Mouse (Mus musculus): ENCODE results near the gene Hpn. TPM values are rescaled to one million over a fixed set of nuclear protein-coding genes. Genes with fewer than 3 reads are reported as not detected.

The Hpn gene
- polyA plus RNA-seq, 1 experiment from 2014 or later, result 1.2 TPM

DNA sequence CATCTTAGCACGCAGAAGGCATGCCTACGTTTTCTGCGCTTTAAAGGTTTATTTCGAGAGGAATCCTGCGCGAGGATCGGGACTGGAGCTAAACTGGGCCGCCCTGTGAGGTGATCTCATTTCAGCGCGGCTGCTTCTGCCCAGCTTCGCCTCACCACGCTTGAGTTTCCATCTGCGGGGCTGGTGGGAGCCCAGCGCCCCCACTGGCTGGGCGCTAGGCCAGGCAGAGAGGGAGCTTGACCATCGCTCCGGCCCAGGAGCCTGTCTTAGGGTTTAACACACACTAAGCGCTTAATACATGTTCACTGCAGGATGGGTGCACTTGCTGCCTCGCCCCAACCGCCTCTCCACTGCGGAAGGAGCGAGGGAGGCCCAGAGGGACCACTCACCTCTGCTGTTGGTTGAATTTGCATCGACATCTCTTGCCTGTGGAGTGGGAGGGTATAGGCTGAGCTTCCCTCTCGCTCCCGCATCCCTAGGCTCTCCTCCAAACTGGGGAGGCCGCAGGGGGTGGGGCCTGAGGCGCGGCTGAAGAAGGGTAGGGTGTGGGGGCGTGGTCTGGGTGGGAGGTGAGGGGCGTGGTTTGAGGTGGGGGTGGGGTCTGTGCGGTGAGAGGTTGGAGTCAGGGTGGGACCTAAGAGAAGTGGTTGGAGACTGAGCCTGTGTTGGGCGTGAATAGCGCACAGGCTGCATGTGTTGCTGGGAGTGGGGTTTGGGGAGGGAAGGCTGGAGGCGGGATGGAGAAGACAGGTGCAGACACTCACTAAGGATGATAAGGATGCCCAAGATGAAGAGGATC is 62.3 kb downstream of the Hpn start:
- Histone ChIP-seq H3K27me3 (ENCODE audit: control insufficient read depth, insufficient read depth, low read length) (peaks cover 53% of the 10 kb centered on the region), H3K4me1 (ENCODE audit: control insufficient read depth, insufficient read depth, low read length) (peaks cover 32% of the 10 kb centered on the region), H3K9me3 (ENCODE audit: control insufficient read depth, low read length) (no peaks in the 10 kb centered on the region), H3K36me3 (ENCODE audit: control insufficient read depth, insufficient read depth, low read length) (no peaks in the 10 kb centered on the region), H3K4me3 (ENCODE audit: low read depth, low read length) (no peak overlapping the region), H3K4me2 (peak overlapping the region; percentile 15), H3K27ac (ENCODE audit: low read depth, low read length) (no peak overlapping the region), H3K9ac (ENCODE audit: low read length) (no peak overlapping the region; the same call in 1 of the 2 replicates)
- WGBS, result 1% methylated on average over 34 of the region's 34 CpGs
- ATAC-seq (ENCODE audit: low FRiP score), result peak; percentile 13
- DNase-seq (ENCODE audit: low spot score, missing footprints), result no peak

DNA sequence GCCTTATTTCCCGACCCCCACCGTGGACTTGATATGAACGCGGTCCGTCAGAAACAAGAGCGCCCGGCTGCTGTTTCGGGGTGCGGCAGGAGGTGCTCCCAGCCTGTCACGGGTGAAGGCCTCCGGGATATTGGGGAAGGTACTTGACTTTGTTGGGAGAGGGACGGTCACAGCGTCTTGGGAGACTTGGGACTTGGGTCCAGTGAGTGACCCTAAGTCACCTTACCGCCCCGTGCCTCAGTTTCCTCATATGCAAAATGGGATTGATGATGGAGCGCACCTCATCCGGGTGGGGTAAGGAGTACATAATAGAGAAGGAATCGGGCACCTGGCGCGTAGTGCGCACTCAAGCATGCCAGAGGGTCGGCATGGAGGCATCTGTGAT is 62.8 kb downstream of the Hpn start:
- peaks cover 53% of the 10 kb centered on the region for H3K27me3 ChIP-seq (ENCODE audit: control insufficient read depth, insufficient read depth, low read length)
- peak overlapping the region; percentile 15 for H3K4me2 ChIP-seq
- ATAC-seq (ENCODE audit: low FRiP score) (no peak), DNase-seq (ENCODE audit: low spot score, missing footprints) (no peak)
- 3% methylated on average over 22 of the region's 22 CpGs for WGBS
- H3K36me3 ChIP-seq (ENCODE audit: control insufficient read depth, insufficient read depth, low read length), result no peaks in the 10 kb centered on the region
- no peak overlapping the region for H3K4me3 ChIP-seq (ENCODE audit: low read depth, low read length)
- no peak overlapping the region for H3K27ac ChIP-seq (ENCODE audit: low read depth, low read length)
- H3K9ac ChIP-seq (ENCODE audit: low read length), result no peak overlapping the region
- no peaks in the 10 kb centered on the region for H3K9me3 ChIP-seq (ENCODE audit: control insufficient read depth, low read length)
- peaks cover 32% of the 10 kb centered on the region for H3K4me1 ChIP-seq (ENCODE audit: control insufficient read depth, insufficient read depth, low read length)

DNA sequence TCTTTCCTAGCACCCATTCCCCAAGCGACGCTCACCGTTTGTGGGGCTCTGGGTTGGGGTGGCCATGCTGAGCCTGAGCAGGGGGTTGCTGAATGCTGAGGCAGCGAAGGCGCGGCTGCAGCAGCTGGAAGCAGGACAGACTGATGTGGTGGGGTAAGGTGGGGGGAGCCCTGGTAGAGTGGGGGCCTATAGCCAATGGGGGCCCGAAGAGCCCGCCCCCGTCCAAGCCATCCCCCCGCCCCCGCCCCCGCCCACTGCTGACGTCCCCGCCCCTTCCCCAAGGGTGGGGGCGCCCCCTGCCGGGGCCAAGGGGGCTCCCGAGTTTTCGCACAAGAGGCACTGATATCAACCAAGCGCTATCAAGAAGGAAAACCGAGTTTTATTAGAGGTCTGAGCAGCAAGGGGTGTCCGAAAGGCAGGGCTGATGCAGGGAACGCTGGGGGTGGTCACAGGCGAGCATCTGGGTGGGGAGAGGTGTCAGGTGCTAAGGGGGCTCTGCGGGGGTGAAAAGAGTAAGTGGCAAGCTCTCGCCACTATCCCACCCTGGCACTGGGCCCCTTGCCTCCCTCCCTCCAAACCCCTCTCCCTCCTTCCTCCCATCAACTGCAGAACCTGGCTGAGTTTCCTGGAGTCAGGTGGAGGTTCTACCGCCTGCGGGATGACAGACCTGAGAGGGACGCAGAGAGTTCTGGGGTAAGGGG is 63.6 kb downstream of the Hpn start, which contains the start of gene Fxyd7:
Fxyd7 (minus strand) TSS at position 147 of the 701 bp plus-strand sequence.
- Histone ChIP-seq H3K4me1 (ENCODE audit: control insufficient read depth, insufficient read depth, low read length) (peaks cover 32% of the 10 kb centered on the region), H3K27ac (ENCODE audit: low read depth, low read length) (no peak within 1 kb of the TSS), H3K9me3 (ENCODE audit: control insufficient read depth, low read length) (no peaks in the 10 kb centered on the region), H3K36me3 (ENCODE audit: control insufficient read depth, insufficient read depth, low read length) (no peaks in the 10 kb centered on the region), H3K9ac (ENCODE audit: low read length) (no peak within 1 kb of the TSS; the same call in 1 of the 2 replicates), H3K4me2 (peak within 1 kb of the TSS; percentile 36), H3K27me3 (ENCODE audit: control insufficient read depth, insufficient read depth, low read length) (peaks cover 53% of the 10 kb centered on the region), H3K4me3 (ENCODE audit: low read depth, low read length) (peak within 1 kb of the TSS; percentile 11)
- ATAC-seq (ENCODE audit: low FRiP score), result no peak
- WGBS, result 1% methylated on average over 26 of the region's 28 CpGs
- DNase-seq (ENCODE audit: low spot score, missing footprints), result no peak

DNA sequence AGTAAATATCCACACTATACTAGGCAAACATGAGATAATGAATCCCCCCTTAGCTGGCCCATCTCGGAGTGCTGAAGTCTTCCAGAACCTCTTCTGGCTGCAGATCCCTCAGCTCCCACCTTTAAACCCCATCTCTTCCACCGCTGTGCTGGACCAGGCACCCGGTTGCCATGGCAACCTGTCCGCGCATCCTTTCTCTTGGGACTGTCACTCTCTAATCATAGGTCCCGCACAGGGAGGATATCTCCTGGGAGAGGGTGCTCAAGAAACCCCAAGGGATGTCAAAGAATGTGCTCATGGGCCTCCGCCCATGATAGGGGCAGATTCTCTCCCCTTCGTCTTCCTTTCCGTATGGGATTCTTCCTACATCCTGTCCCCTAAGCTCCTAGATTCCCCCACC is 64.2 kb downstream of the Hpn start:
- no peak overlapping the region for H3K27ac ChIP-seq (ENCODE audit: low read depth, low read length)
- 2% methylated on average over 9 of the region's 9 CpGs for WGBS
- H3K4me2 ChIP-seq, result peak overlapping the region; percentile 5
- 0 out of 2 replicates have a peak, but pooled peaks have one; percentile 18 for ATAC-seq (ENCODE audit: low FRiP score)
- peak overlapping the region; percentile 2 for H3K4me3 ChIP-seq (ENCODE audit: low read depth, low read length)
- H3K36me3 ChIP-seq (ENCODE audit: control insufficient read depth, insufficient read depth, low read length), result no peaks in the 10 kb centered on the region
- H3K27me3 ChIP-seq (ENCODE audit: control insufficient read depth, insufficient read depth, low read length), result peaks cover 53% of the 10 kb centered on the region
- DNase-seq (ENCODE audit: low spot score, missing footprints), result no peak
- no peaks in the 10 kb centered on the region for H3K9me3 ChIP-seq (ENCODE audit: control insufficient read depth, low read length)
- peaks cover 32% of the 10 kb centered on the region for H3K4me1 ChIP-seq (ENCODE audit: control insufficient read depth, insufficient read depth, low read length)
- H3K9ac ChIP-seq (ENCODE audit: low read length), result no peak overlapping the region

DNA sequence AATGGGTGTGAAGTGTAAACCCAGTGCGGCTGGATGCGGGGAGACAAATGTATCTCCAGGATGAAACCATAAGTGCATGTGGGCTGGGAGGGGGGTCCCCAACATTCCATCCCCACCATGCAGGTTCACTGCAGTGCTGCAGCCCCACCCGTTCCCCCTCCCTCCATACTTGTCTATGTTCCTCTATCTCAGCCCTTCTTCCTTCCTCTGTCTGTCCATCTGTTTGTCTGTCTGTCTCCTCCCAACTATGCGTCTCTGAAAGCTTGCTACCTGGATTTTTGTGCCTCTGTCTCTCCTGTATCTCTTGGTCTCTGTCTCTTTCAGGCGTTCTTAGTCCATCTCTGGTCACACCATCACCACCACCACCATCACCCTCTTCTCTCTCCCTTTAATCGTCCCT is 64.6 kb downstream of the Hpn start:
- H3K27ac ChIP-seq (ENCODE audit: low read depth, low read length), result no peak overlapping the region
- no peak overlapping the region; the same call in 1 of the 2 replicates for H3K9ac ChIP-seq (ENCODE audit: low read length)

DNA sequence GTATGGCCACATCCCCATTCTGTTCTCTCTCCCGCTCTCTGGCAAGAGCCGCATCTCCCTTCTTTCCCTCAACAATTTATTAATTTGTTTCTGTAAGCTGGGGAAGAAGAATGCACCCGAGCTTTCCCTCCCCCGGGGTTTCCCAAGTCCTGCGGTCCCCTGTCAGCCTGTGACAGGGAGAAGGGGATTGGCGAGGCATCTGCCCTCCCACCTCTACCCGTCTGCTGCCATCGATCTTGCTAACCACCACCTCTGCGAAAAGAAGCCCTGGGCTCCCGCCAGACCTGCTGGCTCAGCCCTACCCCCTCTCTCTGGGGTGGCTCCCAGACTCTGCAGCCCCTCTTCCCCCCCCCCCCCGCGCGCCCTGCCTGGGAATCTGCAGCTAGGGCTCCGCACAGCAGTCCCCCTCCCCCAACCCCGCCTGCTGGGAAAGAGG is 65.2 kb downstream of the Hpn start:
- Histone ChIP-seq H3K4me2 (peak overlapping the region; percentile 36), H3K27me3 (ENCODE audit: control insufficient read depth, insufficient read depth, low read length) (peaks cover 53% of the 10 kb centered on the region), H3K36me3 (ENCODE audit: control insufficient read depth, insufficient read depth, low read length) (no peaks in the 10 kb centered on the region), H3K9me3 (ENCODE audit: control insufficient read depth, low read length) (no peaks in the 10 kb centered on the region), H3K4me3 (ENCODE audit: low read depth, low read length) (peak overlapping the region; percentile 11; the same call in 1 of the 2 replicates), H3K4me1 (ENCODE audit: control insufficient read depth, insufficient read depth, low read length) (peaks cover 29% of the 10 kb centered on the region), H3K9ac (ENCODE audit: low read length) (peak overlapping the region; percentile 9; the same call in 1 of the 2 replicates), H3K27ac (ENCODE audit: low read depth, low read length) (no peak overlapping the region)
- WGBS, result 2% methylated on average over 14 of the region's 15 CpGs
- ATAC-seq (ENCODE audit: low FRiP score) (peak; percentile 53), DNase-seq (ENCODE audit: low spot score, missing footprints) (no peak)

More for the DNA sequence above, 64.6 kb downstream of the Hpn start:
- 6% methylated on average over 6 of the region's 6 CpGs for WGBS
- ATAC-seq (ENCODE audit: low FRiP score) (no peak), DNase-seq (ENCODE audit: low spot score, missing footprints) (no peak)
- peak overlapping the region; percentile 36 for H3K4me2 ChIP-seq
- peaks cover 31% of the 10 kb centered on the region for H3K4me1 ChIP-seq (ENCODE audit: control insufficient read depth, insufficient read depth, low read length)
- H3K27me3 ChIP-seq (ENCODE audit: control insufficient read depth, insufficient read depth, low read length), result peaks cover 53% of the 10 kb centered on the region
- H3K36me3 ChIP-seq (ENCODE audit: control insufficient read depth, insufficient read depth, low read length), result no peaks in the 10 kb centered on the region
- H3K9me3 ChIP-seq (ENCODE audit: control insufficient read depth, low read length), result no peaks in the 10 kb centered on the region
- peak overlapping the region; percentile 11 for H3K4me3 ChIP-seq (ENCODE audit: low read depth, low read length)

DNA sequence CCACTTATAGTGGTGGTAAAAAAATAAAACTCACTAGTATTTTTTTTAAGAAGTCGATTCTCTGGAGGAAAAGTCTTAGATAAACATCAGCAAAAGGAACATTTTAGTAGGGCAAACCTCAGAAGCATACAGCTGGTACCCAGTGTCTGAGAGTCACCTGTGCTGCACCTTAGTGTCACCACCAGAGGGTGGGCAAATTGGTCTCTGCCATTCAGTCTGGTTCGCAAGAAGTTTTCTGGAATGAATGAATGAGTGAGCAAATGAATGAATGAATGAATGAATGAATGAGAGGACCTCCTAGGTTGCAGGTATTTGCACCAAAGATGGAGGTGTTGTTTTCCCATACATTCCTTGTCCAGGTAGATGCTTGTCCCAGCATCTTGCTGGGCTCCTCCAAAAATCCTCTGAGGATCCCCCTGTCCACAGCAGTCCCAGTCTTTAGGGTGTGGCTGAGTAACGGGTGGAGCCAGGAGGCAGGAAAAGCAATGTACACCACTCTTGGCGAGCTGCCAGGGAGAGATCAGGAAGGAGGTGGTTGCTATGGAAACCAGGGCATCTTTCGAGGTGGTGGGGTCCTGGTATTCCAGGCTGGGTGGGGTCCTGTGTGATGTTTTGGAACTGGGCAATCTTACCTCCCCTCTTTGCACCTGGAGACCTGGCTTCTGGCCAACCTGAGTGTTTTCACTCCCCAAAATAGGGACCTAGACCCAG is 65.8 kb downstream of the Hpn start:
- Histone ChIP-seq H3K4me2 (peak overlapping the region; percentile 36; the same call in 1 of the 2 replicates), H3K36me3 (ENCODE audit: control insufficient read depth, insufficient read depth, low read length) (no peaks in the 10 kb centered on the region), H3K9ac (ENCODE audit: low read length) (no peak overlapping the region), H3K27ac (ENCODE audit: low read depth, low read length) (no peak overlapping the region), H3K9me3 (ENCODE audit: control insufficient read depth, low read length) (no peaks in the 10 kb centered on the region), H3K27me3 (ENCODE audit: control insufficient read depth, insufficient read depth, low read length) (peaks cover 50% of the 10 kb centered on the region), H3K4me1 (ENCODE audit: control insufficient read depth, insufficient read depth, low read length) (peaks cover 29% of the 10 kb centered on the region), H3K4me3 (ENCODE audit: low read depth, low read length) (no peak overlapping the region)
- no peak for DNase-seq (ENCODE audit: low spot score, missing footprints)
- ATAC-seq (ENCODE audit: low FRiP score), result no peak
- WGBS, result 16% methylated on average over 5 of the region's 5 CpGs
